In genomic region chr1:62355496-62355895, GRCm38 (mm10) we compare ENCODE assay signal across 12 mouse cellular contexts.
"Had no signal": no experiment of that assay in that cellular context is flagged by ENCODE, and none has a peak within 500 bp of the region (broad histone marks: within the 10 kb centered on the region; RNA-seq: fewer than 3 reads in every experiment).

No protein-coding gene starts in this region.

- H3K36me3 ChIP-seq: kidney, embryonic 15.5 days; limb, embryonic 13.5 days; midbrain, embryonic 10.5 days had no signal

- H3K9ac ChIP-seq: kidney, embryonic 15.5 days; limb, embryonic 13.5 days; liver, embryonic 14.5 days had no signal

- H3K27ac ChIP-seq: kidney, embryonic 15.5 days; limb, embryonic 13.5 days; liver, embryonic 14.5 days; midbrain, embryonic 10.5 days had no signal

- H3K27me3 ChIP-seq: kidney, embryonic 15.5 days; limb, embryonic 13.5 days had no signal

- ATAC-seq: lung, postnatal 0 days had no signal

- H3K4me3 ChIP-seq: kidney, embryonic 15.5 days; limb, embryonic 13.5 days; midbrain, embryonic 10.5 days had no signal

- H3K4me1 ChIP-seq: kidney, embryonic 15.5 days; limb, embryonic 13.5 days had no signal

- H3K4me2 ChIP-seq: kidney, embryonic 15.5 days; limb, embryonic 13.5 days had no signal

- H3K9me3 ChIP-seq: kidney, embryonic 15.5 days; limb, embryonic 13.5 days; midbrain, embryonic 10.5 days had no signal

- DNase-seq: kidney, adult 2 months; kidney, postnatal 14 days; left cerebral cortex, postnatal 4 days; lung, adult 2 months; lung, postnatal 4 days; right cerebral cortex, postnatal 14 days; thymus, postnatal 36 days had no signal
